Mouse (Mus musculus): ENCODE results near the gene Zfp866. TPM values are rescaled to one million over a fixed set of nuclear protein-coding genes. Genes with fewer than 3 reads are reported as not detected.

Zfp866 gene
- 31.1 and 38.1 TPM in 2 replicates for polyA plus RNA-seq (2016; fragmentation: Nextera tagmentation; extraction: Ambion mirVana)

DNA sequence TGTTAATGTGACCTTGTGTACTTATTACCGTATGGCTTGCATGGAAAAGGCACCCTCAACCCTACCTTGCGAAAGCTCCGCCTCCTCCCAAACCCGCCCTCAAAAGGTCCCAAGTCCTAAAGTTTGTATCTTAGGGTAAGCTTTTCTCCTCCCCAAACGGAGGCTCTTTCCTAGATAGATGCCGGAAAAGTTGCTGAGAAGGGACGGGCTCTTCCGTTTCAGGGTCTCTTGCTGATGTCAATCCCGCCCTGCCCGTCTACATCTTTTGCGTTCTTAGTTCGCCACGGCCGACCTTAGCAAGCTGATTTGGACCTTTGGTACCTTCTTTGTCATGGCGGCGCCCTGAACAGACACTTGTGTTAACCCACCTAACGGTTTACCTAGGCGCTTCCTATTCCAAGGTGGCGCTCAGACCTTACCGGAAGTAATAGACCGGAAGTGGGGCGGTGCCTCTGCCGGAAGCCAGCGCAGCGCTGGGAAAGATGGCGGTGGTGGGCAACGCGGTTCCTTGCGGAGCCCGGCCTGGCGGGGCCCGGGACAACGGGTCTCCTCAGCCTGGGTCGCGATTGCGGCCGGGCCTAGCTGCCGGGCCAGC lies at the start of gene Zfp866, which contains the start of gene Atp13a1:
Gene Zfp866 (minus strand): TSS at position 406 of the 595 bp plus-strand sequence.
Gene Atp13a1 (plus strand): TSS at position 391 of the 595 bp plus-strand sequence.
- Histone ChIP-seq H3K9me3 (replicated peaks) (no peaks in the 10 kb centered on the region), H3K36me3 (peaks cover 34% of the 10 kb centered on the region), H3K27me3 (ENCODE audit: low read depth, poor library complexity, severe bottlenecking) (no peaks in the 10 kb centered on the region), H3K4me1 (peaks cover 23% of the 10 kb centered on the region), H3K27ac (peak within 1 kb of the TSS; percentile 96), H3K4me3 (peak within 1 kb of the TSS; percentile 100)
- WGBS = under 1% methylated on average over 38 of the region's 38 CpGs
- DNase-seq (ENCODE audit: low spot score) = peak; percentile 94

DNA sequence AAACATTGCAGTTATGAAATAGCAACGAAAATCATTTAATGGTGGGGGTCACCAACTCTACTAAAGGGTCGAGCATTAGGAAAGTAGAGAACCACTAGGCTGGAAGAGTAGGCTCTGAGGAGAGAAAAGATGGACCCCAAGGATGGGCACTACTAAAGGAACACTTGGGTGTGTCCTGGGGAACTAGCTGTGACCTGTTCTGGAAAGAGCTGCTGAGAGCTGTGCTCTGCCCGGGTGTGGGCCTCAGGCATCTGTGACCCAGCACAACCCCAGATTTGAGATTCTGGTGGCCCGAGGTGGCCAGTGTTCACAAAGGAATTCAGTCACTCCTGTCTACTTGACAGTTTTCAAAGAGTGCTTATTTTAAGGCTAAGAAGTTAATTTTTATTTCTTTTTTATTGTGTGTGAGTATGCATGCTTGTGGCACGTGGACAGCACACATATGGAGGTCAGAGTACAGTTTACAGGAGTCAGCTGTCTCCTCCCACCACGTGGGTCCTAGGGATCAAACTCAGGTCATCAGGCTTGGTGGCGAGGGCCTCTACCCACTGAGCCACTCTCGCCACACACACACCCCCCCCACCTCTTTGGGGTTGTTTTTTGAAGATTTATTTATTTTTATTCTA lies 46.2 kb upstream of the Zfp866 start:
- 77% methylated on average over 8 of the region's 8 CpGs for WGBS
- no peak overlapping the region for H3K27ac ChIP-seq
- DNase-seq (ENCODE audit: low spot score) = no peak
- H3K4me1 ChIP-seq = peaks cover 8% of the 10 kb centered on the region
- no peak overlapping the region for H3K4me3 ChIP-seq
- H3K27me3 ChIP-seq (ENCODE audit: low read depth, poor library complexity, severe bottlenecking) = 0 out of 2 replicates have a peak, but pooled peaks cover 14% of the 10 kb centered on the region
- peaks cover 3% of the 10 kb centered on the region; the same call in 1 of the 2 replicates for H3K36me3 ChIP-seq
- no peaks in the 10 kb centered on the region for H3K9me3 ChIP-seq (replicated peaks)

DNA sequence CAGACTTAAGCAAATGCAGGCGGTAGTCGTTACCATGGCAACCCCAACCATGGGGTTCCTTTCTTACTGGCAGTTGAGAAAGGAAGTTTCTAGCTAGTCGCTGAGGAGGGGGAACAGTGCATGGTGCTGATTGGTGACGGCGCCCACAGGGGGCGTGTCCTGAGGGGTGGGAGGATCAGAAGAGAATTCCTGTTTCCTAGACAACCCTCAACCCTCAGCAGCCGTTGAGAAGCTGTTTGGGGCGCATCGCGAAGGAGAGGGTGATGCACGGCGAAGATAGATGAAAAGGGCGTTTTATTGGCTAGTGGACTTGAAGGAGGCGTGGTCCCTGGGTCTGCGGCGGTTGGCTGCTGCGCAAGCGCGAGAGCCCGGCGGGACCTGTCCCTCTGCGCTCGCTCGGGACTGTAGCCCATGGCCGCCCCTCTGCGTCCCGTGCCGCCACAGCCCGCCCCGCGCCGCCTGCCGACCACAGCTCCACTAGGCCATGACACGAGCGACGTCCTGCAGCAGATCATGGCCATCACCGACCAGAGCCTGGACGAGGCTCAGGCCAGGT lies 41.4 kb upstream of the Zfp866 start, which contains the start of gene Pbx4:
Gene Pbx4 (plus strand): TSS at position 194 of the 556 bp plus-strand sequence.
- 0 out of 2 replicates have a peak, but pooled peaks cover 14% of the 10 kb centered on the region for H3K27me3 ChIP-seq (ENCODE audit: low read depth, poor library complexity, severe bottlenecking)
- DNase-seq (ENCODE audit: low spot score) = peak; percentile 93
- H3K9me3 ChIP-seq (replicated peaks) = no peaks in the 10 kb centered on the region
- under 1% methylated on average over 38 of the region's 38 CpGs for WGBS
- H3K4me3 ChIP-seq = peak within 1 kb of the TSS; percentile 69
- peaks cover 31% of the 10 kb centered on the region for H3K36me3 ChIP-seq
- peaks cover 15% of the 10 kb centered on the region for H3K4me1 ChIP-seq
- H3K27ac ChIP-seq = peak within 1 kb of the TSS; percentile 81

DNA sequence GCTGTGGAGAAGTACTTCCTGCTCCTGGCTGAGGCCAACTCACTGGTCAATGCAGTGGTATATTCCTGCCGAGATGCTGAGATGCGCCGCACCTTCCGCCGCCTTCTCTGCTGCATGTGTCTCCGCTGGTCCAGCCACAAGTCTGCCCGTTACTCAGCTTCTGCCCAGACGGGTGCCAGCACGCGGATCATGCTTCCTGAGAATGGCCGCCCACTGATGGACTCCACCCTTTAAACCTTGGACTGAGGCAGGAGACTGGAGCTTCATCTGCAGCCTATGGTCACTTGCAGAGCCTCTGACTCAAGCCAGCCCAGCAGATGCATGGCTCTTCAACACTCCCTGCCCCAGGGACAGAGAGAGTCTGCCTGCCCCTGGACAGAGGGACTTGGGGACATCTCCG lies 35.4 kb upstream of the Zfp866 start:
- peaks cover 70% of the 10 kb centered on the region for H3K36me3 ChIP-seq
- 97% methylated on average over 12 of the region's 12 CpGs for WGBS
- no peak for DNase-seq (ENCODE audit: low spot score)

DNA sequence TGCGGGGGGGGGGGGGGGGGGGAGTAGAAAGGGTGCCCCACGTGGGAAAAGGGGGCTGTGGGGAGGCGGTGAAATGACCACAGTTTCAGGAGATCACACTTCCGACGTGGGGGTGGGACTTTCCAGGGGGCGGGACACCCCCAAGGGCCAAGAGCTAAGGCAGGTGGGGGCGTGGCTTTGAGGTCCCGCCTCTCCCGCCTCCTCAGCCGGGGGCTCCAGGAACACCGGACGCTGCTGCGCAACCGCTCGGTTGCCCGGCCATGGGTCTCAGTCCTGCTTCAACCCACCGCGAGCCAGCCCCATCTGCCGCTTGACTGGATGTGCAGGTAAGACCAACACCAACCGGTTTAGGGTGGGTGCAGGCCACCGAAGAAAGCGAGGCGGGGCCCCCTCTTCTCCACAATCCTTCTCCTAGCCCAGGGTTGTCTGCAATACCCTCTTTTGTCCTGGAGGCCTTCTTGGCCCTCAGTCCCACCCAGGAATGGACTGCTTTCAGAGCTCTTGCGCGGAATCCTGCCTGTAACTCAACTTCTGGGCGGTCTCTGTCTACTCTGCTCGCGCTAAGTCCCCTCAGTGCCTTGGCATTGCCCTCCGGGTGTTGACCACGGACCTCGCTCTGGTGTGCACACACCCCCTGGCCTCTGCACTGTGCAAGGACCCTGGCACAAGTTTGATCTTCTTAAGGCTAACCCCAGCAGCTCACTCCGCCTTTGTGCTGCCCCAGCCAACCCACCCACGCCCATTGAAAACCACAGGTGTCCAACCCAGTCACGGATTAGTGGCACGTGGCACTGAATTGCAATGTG lies 31.6 kb upstream of the Zfp866 start, which contains the start of gene Lpar2:
Gene Lpar2 (plus strand): TSS at position 44 of the 806 bp plus-strand sequence.
- under 1% methylated on average over 33 of the region's 35 CpGs for WGBS

More for the DNA sequence above, 35.4 kb upstream of the Zfp866 start:
- Histone ChIP-seq H3K9me3 (replicated peaks) (no peaks in the 10 kb centered on the region), H3K4me1 (peaks cover 35% of the 10 kb centered on the region), H3K4me3 (no peak overlapping the region), H3K27me3 (ENCODE audit: low read depth, poor library complexity, severe bottlenecking) (no peaks in the 10 kb centered on the region), H3K27ac (no peak overlapping the region)

DNA sequence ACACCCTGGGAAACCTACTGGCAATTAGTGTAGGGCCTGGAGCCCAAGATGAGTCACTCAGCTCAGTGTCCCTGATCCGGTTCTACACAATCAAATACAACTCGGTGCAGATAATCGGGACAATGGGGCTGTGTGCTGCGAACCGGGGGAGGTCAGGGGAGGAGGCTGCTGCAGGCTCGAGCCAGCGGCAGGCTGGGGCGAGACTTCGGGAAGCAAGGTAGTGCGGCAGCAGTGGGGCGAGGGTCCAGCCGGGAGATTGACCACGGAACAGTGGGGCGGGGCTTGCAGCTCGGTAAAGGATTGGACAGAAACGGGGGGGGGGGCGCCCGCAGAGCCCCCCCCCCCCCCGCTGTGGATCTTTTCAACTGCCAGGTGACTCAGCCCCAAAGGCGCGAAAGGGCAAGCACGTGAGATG lies 31.0 kb upstream of the Zfp866 start:
- DNase-seq (ENCODE audit: low spot score) = no peak
- 1% methylated on average over 16 of the region's 22 CpGs for WGBS
- Histone ChIP-seq H3K27me3 (ENCODE audit: low read depth, poor library complexity, severe bottlenecking) (no peaks in the 10 kb centered on the region), H3K9me3 (replicated peaks) (no peaks in the 10 kb centered on the region), H3K27ac (peak overlapping the region; percentile 91), H3K4me3 (peak overlapping the region; percentile 74), H3K36me3 (peaks cover 58% of the 10 kb centered on the region), H3K4me1 (peaks cover 43% of the 10 kb centered on the region)

More for the DNA sequence above, 31.6 kb upstream of the Zfp866 start, which contains the start of gene Lpar2:
- peak within 1 kb of the TSS; percentile 74 for H3K4me3 ChIP-seq
- peaks cover 58% of the 10 kb centered on the region for H3K36me3 ChIP-seq
- peak within 1 kb of the TSS; percentile 91 for H3K27ac ChIP-seq
- H3K27me3 ChIP-seq (ENCODE audit: low read depth, poor library complexity, severe bottlenecking) = no peaks in the 10 kb centered on the region
- peaks cover 43% of the 10 kb centered on the region for H3K4me1 ChIP-seq
- DNase-seq (ENCODE audit: low spot score) = peak; percentile 89
- no peaks in the 10 kb centered on the region for H3K9me3 ChIP-seq (replicated peaks)

DNA sequence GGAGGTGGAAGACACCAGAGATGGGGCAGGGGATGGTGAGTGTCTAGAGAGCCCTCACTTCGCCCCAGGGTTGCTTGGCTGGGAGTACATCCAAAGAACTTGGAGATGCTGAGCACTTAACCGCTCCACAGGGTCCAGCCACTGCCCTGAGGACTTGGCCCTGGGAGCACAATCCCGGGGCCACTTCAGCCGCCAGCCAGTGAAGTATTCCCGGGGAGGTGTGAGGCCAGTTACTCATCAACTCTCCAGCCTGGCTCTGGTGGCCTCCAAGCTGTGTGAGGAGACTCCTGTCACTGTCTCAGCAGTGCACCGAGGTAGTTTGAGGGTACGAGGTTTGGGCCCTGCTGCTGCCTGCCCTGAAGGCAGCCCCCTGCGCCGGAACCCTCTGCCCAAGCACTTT lies 29.5 kb upstream of the Zfp866 start:
- Histone ChIP-seq H3K4me3 (no peak overlapping the region), H3K27ac (no peak overlapping the region), H3K27me3 (ENCODE audit: low read depth, poor library complexity, severe bottlenecking) (no peaks in the 10 kb centered on the region), H3K4me1 (peaks cover 48% of the 10 kb centered on the region), H3K9me3 (replicated peaks) (no peaks in the 10 kb centered on the region), H3K36me3 (peaks cover 58% of the 10 kb centered on the region)
- 79% methylated on average over 9 of the region's 9 CpGs for WGBS
- DNase-seq (ENCODE audit: low spot score) = no peak

DNA sequence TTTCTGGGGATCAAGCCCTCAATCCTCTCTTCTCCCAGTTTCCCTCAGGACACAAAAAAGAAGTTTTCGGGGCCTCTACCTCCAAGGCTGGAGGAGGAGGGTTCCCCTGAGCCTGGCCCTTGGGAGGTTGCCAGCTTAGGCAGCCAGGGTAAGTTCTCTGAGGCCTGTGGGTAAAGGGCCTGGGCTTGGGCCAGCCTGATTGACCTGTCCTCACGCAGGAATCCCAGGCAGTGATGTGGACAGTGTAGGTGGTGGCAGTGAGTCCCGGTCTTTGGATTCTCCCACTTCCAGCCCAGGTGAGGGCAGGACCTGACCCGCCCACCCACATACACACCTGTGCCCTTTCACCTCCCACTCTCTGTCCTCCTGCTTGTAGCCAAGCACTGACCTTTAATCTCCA lies 24.4 kb upstream of the Zfp866 start:
- DNase-seq (ENCODE audit: low spot score) = no peak
- H3K9me3 ChIP-seq (replicated peaks) = no peaks in the 10 kb centered on the region
- no peak overlapping the region for H3K4me3 ChIP-seq
- H3K36me3 ChIP-seq = peaks cover 74% of the 10 kb centered on the region
- H3K27me3 ChIP-seq (ENCODE audit: low read depth, poor library complexity, severe bottlenecking) = no peaks in the 10 kb centered on the region
- H3K27ac ChIP-seq = no peak overlapping the region
- peaks cover 6% of the 10 kb centered on the region; the same call in 1 of the 2 replicates for H3K4me1 ChIP-seq
- WGBS = 93% methylated on average over 4 of the region's 4 CpGs

DNA sequence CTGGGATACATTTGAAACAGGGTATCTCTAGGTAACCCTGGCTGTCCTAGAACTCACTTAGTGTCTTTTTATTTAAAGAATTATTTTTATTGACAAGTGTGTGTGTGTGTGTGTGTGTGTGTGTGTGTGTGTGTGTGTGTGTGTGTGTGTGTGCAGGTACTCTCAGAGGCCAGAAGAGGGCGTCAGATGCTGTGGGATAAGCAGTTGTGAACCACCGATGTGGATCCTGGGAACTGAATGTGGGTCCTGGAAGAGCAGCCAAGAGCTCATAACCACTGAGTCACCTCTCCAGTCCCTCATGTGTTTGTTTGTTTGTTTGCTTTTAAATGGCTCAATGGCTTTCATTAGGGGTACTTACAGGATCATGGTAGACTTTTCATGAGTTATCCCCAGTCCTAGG lies 23.9 kb upstream of the Zfp866 start:
- no peak for DNase-seq (ENCODE audit: low spot score)
- Histone ChIP-seq H3K27me3 (ENCODE audit: low read depth, poor library complexity, severe bottlenecking) (no peaks in the 10 kb centered on the region), H3K4me1 (peaks cover 6% of the 10 kb centered on the region; the same call in 1 of the 2 replicates), H3K9me3 (replicated peaks) (no peaks in the 10 kb centered on the region), H3K27ac (no peak overlapping the region), H3K36me3 (peaks cover 72% of the 10 kb centered on the region), H3K4me3 (no peak overlapping the region)
- no CpG with 5 or more reads among the region's 2 CpGs for WGBS

DNA sequence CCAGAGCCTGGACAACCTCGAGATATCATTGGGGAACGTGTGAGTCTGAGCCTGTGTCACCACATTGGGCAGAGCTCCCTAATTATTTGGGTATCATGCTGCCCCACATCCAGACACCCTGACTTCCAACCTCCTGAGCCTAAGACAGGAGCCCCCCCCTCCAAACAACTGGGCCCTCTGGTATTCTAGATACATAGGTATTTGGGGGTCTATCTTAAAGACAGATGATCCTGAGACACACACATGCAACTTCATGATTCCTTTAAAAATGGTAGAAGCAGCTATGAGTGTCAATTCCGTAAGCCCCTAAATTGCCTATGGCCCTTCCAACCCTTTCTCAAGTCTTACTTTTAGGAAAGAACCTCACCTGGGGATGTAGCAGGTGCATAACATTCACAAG lies 18.8 kb upstream of the Zfp866 start:
- no peak for DNase-seq (ENCODE audit: low spot score)
- no peak overlapping the region; the same call in 1 of the 2 replicates for H3K27ac ChIP-seq
- H3K36me3 ChIP-seq = peaks cover 75% of the 10 kb centered on the region
- no peak overlapping the region for H3K4me3 ChIP-seq
- peaks cover 15% of the 10 kb centered on the region for H3K4me1 ChIP-seq
- H3K9me3 ChIP-seq (replicated peaks) = no peaks in the 10 kb centered on the region
- WGBS = 52% methylated on average over 3 of the region's 3 CpGs
- H3K27me3 ChIP-seq (ENCODE audit: low read depth, poor library complexity, severe bottlenecking) = no peaks in the 10 kb centered on the region

DNA sequence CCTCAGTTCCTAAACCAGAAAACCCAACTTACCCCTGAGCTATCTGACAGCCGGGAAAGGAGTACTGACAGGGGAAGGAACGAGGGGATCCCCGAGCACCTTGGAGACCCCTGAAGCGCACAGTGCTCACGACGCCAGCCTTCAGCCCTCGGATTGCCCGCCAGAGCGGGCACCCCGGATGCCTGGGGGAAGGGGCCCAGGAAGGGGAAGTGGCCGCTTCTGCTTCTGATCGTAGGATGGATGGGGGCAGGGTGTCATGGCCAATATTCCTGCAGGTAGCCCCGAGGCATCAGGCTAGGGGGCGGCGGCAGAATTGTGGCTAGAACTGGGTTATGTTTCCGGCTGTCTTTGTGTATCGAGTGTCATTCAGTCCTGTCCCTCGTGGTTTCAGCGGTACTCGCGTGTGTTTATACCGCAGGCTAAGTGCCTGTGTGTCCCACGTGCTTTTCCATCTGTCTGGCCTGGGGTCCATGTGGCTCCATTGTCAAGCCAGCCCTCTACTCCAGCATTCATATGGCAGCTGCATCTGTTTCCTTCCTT lies 18.0 kb upstream of the Zfp866 start:
- peak overlapping the region; percentile 68 for H3K4me3 ChIP-seq
- H3K27me3 ChIP-seq (ENCODE audit: low read depth, poor library complexity, severe bottlenecking) = no peaks in the 10 kb centered on the region
- H3K9me3 ChIP-seq (replicated peaks) = no peaks in the 10 kb centered on the region
- H3K27ac ChIP-seq = peak overlapping the region; percentile 84
- 3% methylated on average over 23 of the region's 23 CpGs for WGBS
- peaks cover 15% of the 10 kb centered on the region for H3K4me1 ChIP-seq
- peak; percentile 50 for DNase-seq (ENCODE audit: low spot score)
- H3K36me3 ChIP-seq = peaks cover 74% of the 10 kb centered on the region

All from limb, embryonic 10.5 days (tissue).